Comparison of ENCODE assay signal across 18 mouse cellular contexts in the genomic region with DNA sequence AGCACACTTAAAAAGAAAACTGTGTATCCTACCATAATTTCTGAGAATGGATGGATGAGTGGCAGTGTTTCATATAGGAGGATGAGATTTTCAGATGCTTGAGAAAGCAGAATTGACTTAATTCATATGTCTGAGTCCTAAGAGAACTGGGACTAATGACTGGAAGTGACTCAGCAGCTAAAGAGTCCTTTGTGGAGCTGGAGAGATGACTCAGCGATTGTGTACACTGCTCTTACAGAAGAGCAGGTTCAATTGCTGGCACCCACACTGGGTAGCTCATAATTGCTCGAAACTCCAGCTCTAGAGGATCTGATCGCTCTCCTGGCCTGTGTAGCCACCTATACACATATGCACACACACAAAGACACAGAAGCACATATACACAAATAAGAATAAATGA. TPM values are rescaled to one million over a fixed set of nuclear protein-coding genes. Genes with fewer than 3 reads are reported as not detected.
DNase-seq lines count a peak whose midpoint lies in the region; ATAC-seq and TF ChIP-seq lines count a peak whose summit lies in the region.
"Had no signal": no experiment of that assay in that cellular context is flagged by ENCODE, and none has a peak within 500 bp of the region (broad histone marks: within the 10 kb centered on the region; RNA-seq: fewer than 3 reads in every experiment).

No protein-coding gene starts in this region.

- TF ChIP-seq CTCF in C2C12 (IDR thresholded peaks at IDR 0.05; ENCODE audit: control insufficient read depth, insufficient read depth, insufficient read length), result no peak

- H3K36me3 ChIP-seq in heart, embryonic 12.5 days, result no peaks in the 10 kb centered on the region
- peaks cover 3% of the 10 kb centered on the region for H3K36me3 ChIP-seq in C2C12 (ENCODE audit: control insufficient read depth, insufficient read depth)
- H3K36me3 ChIP-seq: hindbrain, embryonic 13.5 days; intestine, embryonic 15.5 days; neural tube, embryonic 13.5 days had no signal

- H3K79me2 ChIP-seq in C2C12 (ENCODE audit: control insufficient read depth, insufficient read depth), result no peaks in the 10 kb centered on the region

- peak; percentile 18 for DNase-seq in heart, adult 11 months
- peak; percentile 80 for DNase-seq in Muller cell, postnatal 12 days (ENCODE audit: inconsistent ontology term)
- peak; percentile 39 for DNase-seq in fibroblast of lung, adult 2 months (ENCODE audit: low read depth)
- no peak for DNase-seq in kidney, postnatal 10 days
- no peak for DNase-seq in embryo, embryonic 9.5 days (ENCODE audit: extremely low spot score)
- DNase-seq in kidney, adult 8-10 months, result no peak
- DNase-seq: cerebellum, postnatal 25 days; heart, adult 2 months; liver, postnatal 0 days; thymus, adult 2 months had no signal

- H3K4me1 ChIP-seq in heart, embryonic 12.5 days (replicated peaks), result no peaks in the 10 kb centered on the region
- H3K4me1 ChIP-seq: embryonic facial prominence, embryonic 12.5 days; hindbrain, embryonic 13.5 days; intestine, embryonic 15.5 days; neural tube, embryonic 13.5 days had no signal

- no peak overlapping the region for H3K4me3 ChIP-seq in heart, embryonic 12.5 days
- H3K4me3 ChIP-seq in C2C12 (ENCODE audit: insufficient read depth, poor library complexity, severe bottlenecking), result no peak overlapping the region
- H3K4me3 ChIP-seq: embryonic facial prominence, embryonic 12.5 days; heart, adult 2 months; hindbrain, embryonic 13.5 days; intestine, embryonic 15.5 days; limb, embryonic 13.5 days; neural tube, embryonic 13.5 days had no signal

- H3K9ac ChIP-seq in heart, embryonic 12.5 days, result no peak overlapping the region
- H3K9ac ChIP-seq: embryonic facial prominence, embryonic 12.5 days; hindbrain, embryonic 13.5 days; intestine, embryonic 15.5 days; limb, embryonic 13.5 days; liver, postnatal 0 days; neural tube, embryonic 13.5 days had no signal

- WGBS in heart, embryonic 12.5 days, result 85% methylated on average over 3 of the region's 3 CpGs

- ATAC-seq in heart, embryonic 12.5 days (ENCODE audit: insufficient number of reproducible peaks, low FRiP score), result no peak
- ATAC-seq: intestine, embryonic 15.5 days; liver, postnatal 0 days had no signal

- H3K27ac ChIP-seq in heart, embryonic 12.5 days (ENCODE audit: poor library complexity, severe bottlenecking), result no peak overlapping the region
- H3K27ac ChIP-seq: embryonic facial prominence, embryonic 12.5 days; heart, adult 2 months; hindbrain, embryonic 13.5 days; intestine, embryonic 15.5 days; kidney, postnatal 0 days; limb, embryonic 13.5 days; neural tube, embryonic 13.5 days had no signal

- H3ac ChIP-seq in C2C12 (ENCODE audit: control insufficient read depth, insufficient read length, low read depth), result no peak overlapping the region

- H3K4me2 ChIP-seq in heart, embryonic 12.5 days, result no peak overlapping the region
- H3K4me2 ChIP-seq: embryonic facial prominence, embryonic 12.5 days; hindbrain, embryonic 13.5 days; intestine, embryonic 15.5 days; limb, embryonic 13.5 days; neural tube, embryonic 13.5 days had no signal

- no peaks in the 10 kb centered on the region for H3K79me3 ChIP-seq in C2C12 (ENCODE audit: low read depth)

- H3K9me3 ChIP-seq in heart, embryonic 12.5 days (replicated peaks), result no peaks in the 10 kb centered on the region
- H3K9me3 ChIP-seq: embryonic facial prominence, embryonic 12.5 days; hindbrain, embryonic 13.5 days; intestine, embryonic 15.5 days; limb, embryonic 13.5 days; neural tube, embryonic 13.5 days had no signal

- H3K27me3 ChIP-seq in heart, embryonic 12.5 days (replicated peaks), result no peaks in the 10 kb centered on the region
- no peaks in the 10 kb centered on the region for H3K27me3 ChIP-seq in C2C12 (ENCODE audit: control insufficient read depth, insufficient read depth, insufficient read length)
- H3K27me3 ChIP-seq: embryonic facial prominence, embryonic 12.5 days; hindbrain, embryonic 13.5 days; intestine, embryonic 15.5 days; limb, embryonic 13.5 days; neural tube, embryonic 13.5 days had no signal

TF ChIP-seq in C2C12, 6 proteins besides CTCF, POLR2A, EP300 and RAD21:
- TF ChIP-seq FOSL1 (IDR thresholded peaks at IDR 0.05; ENCODE audit: insufficient read depth, low read length, poor library complexity, severe bottlenecking) (peak; percentile 23), USF1 (IDR thresholded peaks at IDR 0.05; ENCODE audit: low read depth) (no peak), MYOD1 (IDR thresholded peaks at IDR 0.05; ENCODE audit: control insufficient read depth, insufficient read length, low read depth) (peak; percentile 23), MYOG (IDR thresholded peaks at IDR 0.05; ENCODE audit: control insufficient read depth, extremely low read depth, insufficient read length) (no peak)

RNA-seq across cellular contexts. Expression of a gene that starts 42.7 kb away (rescaled TPM):
- 122 and 124 TPM in 2 replicates for polyA plus RNA-seq in heart, embryonic 12.5 days (2016; fragmentation: Nextera tagmentation; extraction: Ambion mirVana)
- polyA plus RNA-seq in C2C12 (2012; fragmentation: generic; extraction: Trizol), result 41.6 TPM

Comparison
In these comparisons a context has a peak if more than half of its experiments do, and no peak if none do; other contexts are left out.
1. DNase-seq: peak in heart, adult 11 months (single experiment), Muller cell, postnatal 12 days (single experiment) and fibroblast of lung, adult 2 months (single experiment); none in kidney, postnatal 10 days (single experiment), embryo, embryonic 9.5 days (single experiment) and kidney, adult 8-10 months (0 of 2).